Mouse (Mus musculus) kidney, postnatal 14 days (tissue): ENCODE data around the gene Gm20696.

Experiments
- DNase-seq: peaks from one replicate; pipeline ENCODE4 v3.0.0; 2022; ENCODE audit warnings: mixed read lengths

The Gm20696 gene

DNA sequence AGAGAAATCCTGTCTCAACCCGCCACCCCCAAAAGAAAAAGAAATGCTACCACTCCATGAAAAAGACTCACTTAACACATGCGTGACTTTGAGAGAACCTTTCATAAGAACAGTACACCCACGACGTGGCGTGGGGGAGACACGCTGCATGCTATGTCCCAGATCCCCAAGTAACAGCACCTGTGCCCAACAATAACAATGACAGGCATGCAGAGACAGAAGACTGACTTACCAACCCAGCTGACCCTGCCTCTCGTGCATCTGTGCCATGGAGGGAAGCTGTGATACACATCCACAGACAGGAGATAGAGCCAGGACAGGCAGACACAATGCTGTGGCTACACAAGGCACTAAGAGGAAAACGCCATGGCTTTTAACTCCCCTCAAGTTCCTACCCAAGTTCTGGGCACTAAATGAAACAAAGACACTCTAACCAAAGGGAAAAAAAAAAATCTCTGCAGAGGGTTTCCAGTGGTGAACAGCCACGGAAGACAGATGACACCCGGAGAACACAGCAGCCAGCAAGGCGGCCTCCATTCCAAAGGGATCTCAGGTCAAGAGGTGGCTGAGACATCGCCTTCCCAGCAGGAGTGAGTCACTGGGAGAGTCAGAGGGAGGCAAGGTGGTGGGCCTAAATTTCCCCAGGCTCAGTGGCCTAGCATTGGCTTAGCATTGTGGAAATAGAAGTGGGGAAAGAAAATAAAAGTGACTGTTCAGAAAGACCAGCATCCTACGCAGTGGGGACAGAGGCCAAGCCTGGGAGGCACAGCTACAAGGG is 187.5 kb downstream of the Gm20696 start:
- DNase-seq, result no peak

DNA sequence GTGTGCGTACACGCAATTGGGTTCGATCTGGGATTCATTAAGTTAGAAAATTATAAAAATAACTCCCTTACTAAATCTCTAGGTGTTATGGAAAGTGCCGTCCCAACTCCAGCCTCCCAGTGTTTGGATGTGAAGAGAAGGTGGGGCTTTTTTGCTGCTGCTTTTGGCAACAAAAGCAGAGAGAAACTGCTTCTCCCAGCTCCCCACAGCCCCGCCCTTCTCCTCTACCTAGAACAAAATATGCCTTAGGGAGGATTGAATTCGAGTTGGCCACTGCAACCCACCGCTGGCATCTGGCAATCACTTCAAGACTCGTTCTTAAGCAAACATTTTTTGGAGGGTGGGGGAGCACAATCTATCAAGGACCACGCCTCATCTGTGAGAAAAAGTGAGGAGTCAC is 191.6 kb downstream of the Gm20696 start:
- DNase-seq, result no peak

GRCm38 (mm10) chr6:99470906-99471305 is 195.7 kb downstream of the Gm20696 start:
- no peak for DNase-seq

DNA sequence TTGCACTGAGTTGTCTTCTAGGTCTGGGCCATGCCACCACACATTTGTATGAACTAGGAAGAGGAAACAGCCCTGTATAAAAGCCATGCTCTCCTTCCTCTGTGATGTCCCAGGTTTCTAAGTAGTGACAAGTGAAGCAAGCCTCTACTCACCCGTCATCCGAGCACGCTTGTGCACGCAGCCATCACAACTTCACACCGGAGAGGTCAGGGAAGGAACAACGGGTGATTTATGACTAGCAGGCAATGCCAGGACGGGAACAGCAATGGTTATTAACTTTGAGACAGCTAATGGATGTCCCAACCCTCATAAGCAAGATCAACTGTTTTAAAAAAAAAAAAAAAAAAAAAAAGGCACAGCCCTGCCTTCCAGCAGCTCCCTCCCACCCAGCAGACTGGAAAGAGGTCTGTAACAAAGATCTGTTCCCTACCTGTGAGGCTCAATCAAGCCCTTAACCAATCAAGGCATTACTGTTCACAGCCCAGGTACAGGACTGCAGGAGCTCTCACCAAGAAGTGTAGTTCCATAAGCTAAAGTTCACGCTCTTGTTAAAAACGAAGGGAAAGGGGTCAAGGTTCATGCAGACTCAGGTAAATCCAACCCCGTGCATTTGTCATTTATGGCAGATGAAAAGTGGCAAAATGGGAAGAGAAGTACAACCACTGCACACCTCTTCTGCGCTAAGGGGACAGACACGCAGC is 197.3 kb downstream of the Gm20696 start:
- no peak for DNase-seq

GRCm38 (mm10) chr6:99467831-99468230 is 198.8 kb downstream of the Gm20696 start:
- no peak for DNase-seq

GRCm38 (mm10) chr6:99467109-99467508 is 199.5 kb downstream of the Gm20696 start:
- no peak for DNase-seq

GRCm38 (mm10) chr6:99466354-99466753 is 200.2 kb downstream of the Gm20696 start:
- no peak for DNase-seq

DNA sequence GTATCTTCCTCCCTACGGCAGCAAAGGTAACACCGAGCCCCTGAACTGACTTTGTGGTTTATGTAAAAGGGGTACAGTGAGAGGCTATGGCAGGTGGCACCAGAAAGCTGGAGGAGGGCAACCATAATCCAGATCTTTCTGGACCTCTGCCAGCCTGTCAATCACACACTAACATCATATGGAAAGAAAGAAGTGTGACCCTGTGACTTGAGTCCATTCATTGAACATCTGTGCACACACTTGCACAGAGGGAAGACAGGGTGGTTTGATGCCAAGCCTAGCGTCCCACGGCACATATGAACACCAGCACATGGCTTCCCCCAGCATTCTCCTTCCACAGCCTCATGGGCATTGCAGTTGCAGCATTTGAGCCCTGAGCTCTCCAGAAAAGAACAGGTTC is 202.1 kb downstream of the Gm20696 start:
- DNase-seq, result no peak

DNA sequence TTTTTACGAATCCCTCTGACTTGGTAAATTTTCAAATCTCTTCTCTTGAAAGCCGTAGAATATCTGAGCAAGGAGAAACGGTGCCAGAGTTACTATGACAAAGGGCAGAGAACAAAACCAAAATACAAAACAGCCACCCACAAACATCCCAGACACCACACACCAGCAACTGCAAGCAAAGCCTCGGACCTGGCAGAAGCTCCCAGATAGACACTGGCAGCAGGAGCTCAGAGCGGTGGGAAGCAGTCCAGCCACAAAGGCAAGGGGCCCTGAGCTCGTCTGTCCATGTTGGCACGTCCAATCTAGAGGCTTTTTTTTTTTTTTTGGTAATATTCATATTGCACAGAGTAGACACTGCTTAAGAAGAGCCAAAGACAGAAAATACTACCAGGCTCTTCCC is 202.7 kb downstream of the Gm20696 start:
- DNase-seq, result no peak

DNA sequence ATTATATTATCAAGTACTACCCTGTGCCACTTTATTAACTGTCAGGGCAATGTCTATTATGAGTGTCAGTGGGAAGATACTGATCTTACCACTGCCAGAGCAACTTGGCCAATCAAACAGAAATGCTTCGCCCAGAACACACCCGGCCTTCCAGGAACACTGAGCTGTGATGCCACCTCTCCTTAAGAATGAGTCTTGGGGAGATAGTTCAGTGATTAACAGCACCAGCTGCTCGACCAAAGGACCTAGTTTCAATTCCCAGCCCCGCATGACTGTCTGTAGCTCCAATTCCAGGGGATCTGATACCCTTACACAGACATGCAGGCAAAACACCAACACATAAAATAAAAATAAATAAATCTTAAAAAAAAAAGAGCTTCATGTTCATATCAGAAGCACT is 207.8 kb downstream of the Gm20696 start:
- no peak for DNase-seq

- no peak for DNase-seq
Measured at GRCm38 (mm10) chr6:99453763-99454520, 212.7 kb downstream of the Gm20696 start.

DNA sequence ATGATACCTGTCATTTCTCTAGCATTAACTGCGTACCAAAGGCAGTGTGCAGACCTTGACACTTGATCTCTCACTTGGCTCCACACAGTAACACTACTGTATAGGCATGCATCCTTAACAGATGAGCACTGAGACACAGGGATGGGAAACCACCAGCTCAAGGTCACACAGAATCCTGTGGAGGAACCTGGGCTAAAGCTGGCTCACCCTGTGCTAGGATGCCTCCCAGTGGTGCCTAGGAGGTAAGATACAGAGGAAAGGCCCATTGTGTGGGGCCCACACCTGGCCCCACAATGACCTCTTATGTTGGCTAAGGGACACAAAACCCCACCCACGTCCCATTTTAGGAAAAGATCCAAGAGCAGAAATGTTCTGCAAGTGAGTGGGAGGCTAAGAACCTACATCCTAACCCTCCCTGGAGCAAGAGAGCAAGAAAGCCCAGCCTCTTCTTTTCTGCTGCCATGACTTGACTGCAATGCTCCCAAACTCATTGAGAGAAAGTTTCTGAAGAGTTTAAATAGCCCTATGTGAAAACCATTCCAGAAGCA is 213.9 kb downstream of the Gm20696 start:
- DNase-seq, result no peak

DNA sequence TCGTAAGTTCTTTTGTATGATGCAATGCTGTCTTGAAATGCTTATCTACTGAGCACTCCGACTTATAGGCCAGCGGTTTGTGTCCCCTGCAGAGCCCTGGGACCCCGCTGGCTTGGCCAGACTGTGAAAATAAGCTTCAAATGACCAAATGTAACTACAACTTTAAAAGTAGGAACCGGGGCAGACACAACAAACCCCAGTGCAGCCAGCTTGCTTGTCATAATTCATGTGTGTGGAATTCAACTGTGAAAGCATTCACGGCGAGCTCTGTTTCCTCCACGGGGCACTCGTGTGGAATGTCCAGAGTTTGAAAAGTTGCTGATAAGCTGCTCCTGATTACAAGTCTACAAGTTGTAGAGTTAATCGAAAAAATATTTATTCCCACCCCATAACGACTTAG is 215.1 kb downstream of the Gm20696 start:
- DNase-seq, result no peak

DNA sequence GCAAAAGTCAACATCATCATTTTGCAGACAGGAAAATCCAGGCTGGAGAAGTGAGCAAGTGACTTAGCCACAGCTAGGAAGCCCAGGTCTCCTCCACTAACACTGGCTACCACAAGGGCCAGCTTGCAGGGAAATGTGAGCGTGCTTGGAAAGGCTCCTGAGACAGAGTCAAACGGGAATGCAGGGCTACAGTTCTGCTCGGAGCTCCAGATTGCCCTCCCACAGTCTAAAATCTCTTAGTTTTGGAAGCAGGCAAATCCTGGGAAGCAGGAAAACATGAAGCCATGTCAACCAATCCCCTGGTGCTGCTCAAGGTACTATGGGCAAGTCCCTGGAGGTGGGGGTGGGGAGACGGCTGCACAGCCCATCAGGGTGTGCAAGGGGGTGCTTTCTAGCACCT is 219.2 kb downstream of the Gm20696 start:
- DNase-seq, result no peak

DNA sequence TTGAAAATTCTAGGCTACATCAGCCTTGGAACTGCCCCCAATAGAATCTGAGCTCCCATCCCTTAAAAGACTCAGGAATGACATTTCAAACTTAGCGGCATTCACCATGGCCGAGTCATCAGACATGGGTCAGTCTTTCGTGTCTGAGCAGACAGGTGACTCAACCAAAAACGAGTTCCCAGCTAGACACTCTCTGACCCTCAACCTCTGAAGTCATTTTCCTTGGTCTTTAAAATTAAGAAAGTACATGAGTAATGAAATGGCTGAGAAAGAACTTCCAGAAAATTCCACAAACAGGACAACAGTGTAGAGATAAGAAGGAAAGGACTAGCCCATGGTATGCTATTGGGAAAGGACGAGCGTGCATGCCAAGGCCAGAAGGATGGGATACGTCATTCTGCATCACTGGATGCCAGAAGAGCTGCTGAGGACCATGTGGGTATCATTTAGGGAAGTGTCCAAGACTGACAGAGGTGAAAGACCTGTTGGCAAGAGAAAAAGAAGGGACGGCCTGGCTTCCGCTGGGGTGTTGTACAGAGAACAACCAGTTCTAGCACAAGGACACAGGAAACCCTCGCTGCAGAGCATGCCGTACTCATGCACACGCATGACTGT is 219.7 kb downstream of the Gm20696 start:
- no peak for DNase-seq

DNA sequence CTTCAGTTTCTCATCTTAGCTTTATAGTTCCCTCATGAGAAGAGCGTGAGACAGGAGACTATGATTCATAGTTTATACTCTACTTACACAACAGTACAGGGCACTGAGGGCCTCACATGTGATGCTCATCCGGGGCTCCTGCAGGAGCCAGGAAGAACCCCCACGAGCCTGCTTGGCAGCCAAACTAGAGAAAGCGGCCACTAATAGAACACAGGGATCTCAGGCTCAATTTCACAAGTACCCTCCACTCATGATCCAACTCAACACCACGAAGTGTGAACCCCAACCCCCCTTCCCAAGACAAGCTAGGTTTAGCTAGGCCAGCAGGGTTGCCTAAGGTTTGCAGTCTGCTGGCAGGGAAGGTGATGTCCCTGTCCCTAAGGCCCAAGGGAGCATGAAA is 223.1 kb downstream of the Gm20696 start:
- DNase-seq, result no peak

DNA sequence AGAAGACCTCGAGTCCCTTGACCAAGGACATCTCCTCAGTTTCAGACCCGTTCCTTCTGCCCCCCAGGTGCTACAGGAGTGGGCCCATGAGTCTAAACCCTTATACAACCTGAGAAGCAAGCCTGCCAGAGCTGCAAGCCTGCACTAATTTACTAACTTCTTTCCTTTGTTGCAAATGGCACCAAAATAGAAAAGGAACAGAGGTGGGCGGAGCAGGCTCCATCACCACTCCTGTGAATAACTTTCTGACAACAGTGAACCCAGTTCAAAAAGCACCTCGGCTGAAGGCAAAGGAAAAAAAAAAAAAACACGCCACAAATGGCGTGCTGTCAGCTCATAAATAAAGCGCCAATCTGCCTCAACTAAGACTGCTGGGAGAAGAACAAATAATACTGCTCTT is 225.5 kb downstream of the Gm20696 start:
- no peak for DNase-seq

GRCm38 (mm10) chr6:99440606-99441005 is 226.0 kb downstream of the Gm20696 start:
- DNase-seq, result no peak

- DNase-seq, result peak; percentile 41
Measured at GRCm38 (mm10) chr6:99439878-99440361, 226.7 kb downstream of the Gm20696 start.

GRCm38 (mm10) chr6:99439214-99439877 is 227.3 kb downstream of the Gm20696 start:
- peak; percentile 55 for DNase-seq

DNA sequence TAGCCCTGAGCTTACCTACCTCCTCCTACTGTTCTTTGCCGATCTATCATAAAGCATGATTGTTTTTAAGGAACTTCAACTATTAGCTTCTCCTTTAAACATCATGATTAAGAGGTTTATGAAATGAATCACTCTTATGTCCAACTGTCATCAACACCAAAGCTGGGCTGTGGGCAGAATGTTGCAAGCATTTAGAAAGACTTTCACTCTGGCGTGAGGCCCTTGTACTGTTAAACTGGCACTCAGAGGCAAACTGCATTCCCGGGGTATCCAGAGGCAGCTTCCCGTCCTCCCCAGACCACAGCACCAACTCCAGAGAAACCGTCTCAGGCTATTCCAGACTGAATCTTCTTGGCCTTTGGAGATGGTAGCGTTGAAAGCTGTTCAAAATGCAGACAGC is 230.2 kb downstream of the Gm20696 start:
- DNase-seq, result no peak

GRCm38 (mm10) chr6:99435140-99435539 is 231.5 kb downstream of the Gm20696 start:
- DNase-seq, result no peak
